Mouse (Mus musculus): ENCODE results near the gene Hmgcr. TPM values are rescaled to one million over a fixed set of nuclear protein-coding genes. Genes with fewer than 3 reads are reported as not detected.

The Hmgcr gene
- polyA plus RNA-seq (2012; rRNA removed), result 24.5 and 29.4 TPM in 2 replicates

DNA sequence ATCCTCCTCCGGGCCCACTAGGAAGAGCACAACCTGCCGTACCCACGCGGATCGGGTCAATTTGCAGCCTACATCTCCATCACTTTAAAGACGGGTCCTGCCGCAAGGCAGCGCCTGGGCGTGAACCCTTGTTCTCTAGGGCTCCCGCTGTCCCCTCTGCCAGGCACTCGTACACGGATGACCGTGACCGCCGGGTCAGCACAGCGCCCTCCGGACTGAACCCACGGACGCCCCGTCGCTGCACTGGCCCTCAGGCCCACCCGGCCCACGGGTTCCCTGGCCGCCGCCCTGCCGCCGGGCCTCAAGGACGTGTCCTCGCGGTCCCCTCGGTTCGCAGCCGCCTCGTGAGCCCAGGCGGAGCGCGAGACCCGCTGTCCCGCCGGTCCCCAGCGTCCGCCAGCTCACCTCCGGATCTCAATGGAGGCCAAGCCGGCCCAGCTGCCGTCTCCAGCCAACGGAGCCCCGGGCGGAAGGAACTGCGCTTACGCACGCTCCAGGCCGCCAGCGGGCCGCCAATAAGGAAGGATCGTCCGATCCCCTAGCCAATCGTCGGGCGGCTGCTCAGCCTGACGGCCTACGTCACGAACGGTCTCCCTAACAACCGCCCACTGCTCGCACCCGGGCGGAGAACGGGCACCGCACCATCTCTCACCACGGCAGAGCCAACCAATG lies at the start of gene Hmgcr:
Gene Hmgcr (minus strand): TSS at position 531 of the 672 bp plus-strand sequence.
- under 1% methylated on average over 70 of the region's 70 CpGs for WGBS
- Histone ChIP-seq H3K27me3 (ENCODE audit: control insufficient read depth, insufficient read depth, low read length) (no peaks in the 10 kb centered on the region), H3K36me3 (ENCODE audit: control insufficient read depth, insufficient read depth, low read length) (peaks cover 6% of the 10 kb centered on the region), H3K27ac (ENCODE audit: control insufficient read depth, insufficient read depth, low read length) (peak within 1 kb of the TSS; percentile 33; the same call in 1 of the 2 replicates), H3K4me1 (replicated peaks; ENCODE audit: control insufficient read depth, insufficient read depth, low read length) (peaks cover 3% of the 10 kb centered on the region), H3K4me3 (ENCODE audit: control insufficient read depth, insufficient read depth, low read length) (peak within 1 kb of the TSS; percentile 92)
- 0 out of 2 replicates have a peak, but pooled peaks have one; percentile 51 for TF ChIP-seq CTCF (IDR thresholded peaks at IDR 0.05; ENCODE audit: borderline replicate concordance, control insufficient read depth, extremely low read depth, insufficient read depth, low read length, poor library complexity)
- peak; percentile 88 for TF ChIP-seq POLR2A (IDR thresholded peaks at IDR 0.05; ENCODE audit: control insufficient read depth, extremely low read depth, insufficient read depth, low read length, poor library complexity)
- peak; percentile 96 for DNase-seq

DNA sequence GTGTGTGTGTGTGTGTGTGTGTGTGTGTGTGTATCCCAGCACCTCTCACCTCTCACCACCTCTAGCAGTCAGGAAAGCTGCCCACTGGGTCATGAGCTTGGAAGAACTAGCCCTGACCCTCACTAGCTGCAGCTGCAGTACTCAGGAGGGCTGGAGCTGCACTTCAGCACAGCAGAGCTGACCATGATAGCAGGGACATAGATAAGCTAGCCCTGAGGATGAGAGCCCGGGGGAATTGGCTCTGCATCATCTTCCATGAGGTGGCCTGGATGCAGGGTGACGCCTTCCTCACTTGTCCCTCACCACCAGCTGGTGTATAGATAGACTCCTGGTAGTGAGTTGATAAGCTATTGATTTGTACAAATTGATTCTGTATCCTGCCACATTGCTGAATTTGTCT lies 49.3 kb upstream of the Hmgcr start:
- H3K4me3 ChIP-seq (ENCODE audit: control insufficient read depth, insufficient read depth, low read length), result no peak overlapping the region
- TF ChIP-seq POLR2A (IDR thresholded peaks at IDR 0.05; ENCODE audit: control insufficient read depth, extremely low read depth, insufficient read depth, low read length, poor library complexity), result no peak
- no peak for TF ChIP-seq CTCF (IDR thresholded peaks at IDR 0.05; ENCODE audit: borderline replicate concordance, control insufficient read depth, extremely low read depth, insufficient read depth, low read length, poor library complexity)
- DNase-seq, result no peak
- 100% methylated on average over 2 of the region's 2 CpGs for WGBS
- no peaks in the 10 kb centered on the region for H3K36me3 ChIP-seq (ENCODE audit: control insufficient read depth, insufficient read depth, low read length)
- no peak overlapping the region for H3K27ac ChIP-seq (ENCODE audit: control insufficient read depth, insufficient read depth, low read length)
- H3K27me3 ChIP-seq (ENCODE audit: control insufficient read depth, insufficient read depth, low read length), result no peaks in the 10 kb centered on the region
- no peaks in the 10 kb centered on the region for H3K4me1 ChIP-seq (replicated peaks; ENCODE audit: control insufficient read depth, insufficient read depth, low read length)

DNA sequence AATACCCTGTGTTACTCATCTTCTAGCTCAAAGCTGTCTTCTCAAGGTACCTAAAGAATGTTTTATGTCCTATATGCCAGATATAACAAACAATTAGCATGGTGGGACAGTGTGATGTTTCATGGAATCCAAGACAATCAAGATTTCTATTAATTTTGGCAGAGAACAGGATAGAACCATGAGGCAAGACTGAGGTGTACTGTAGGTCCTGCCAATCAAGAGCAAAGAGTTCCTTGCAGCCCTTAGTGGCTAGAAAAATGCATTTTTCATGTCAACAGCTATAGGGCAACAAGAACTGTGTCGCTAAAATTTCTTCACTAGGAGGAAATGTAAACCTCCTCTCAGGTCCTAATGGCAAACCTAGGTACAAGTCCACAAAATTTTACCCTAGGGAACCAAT lies 47.1 kb upstream of the Hmgcr start:
- no peak overlapping the region for H3K27ac ChIP-seq (ENCODE audit: control insufficient read depth, insufficient read depth, low read length)
- TF ChIP-seq POLR2A (IDR thresholded peaks at IDR 0.05; ENCODE audit: control insufficient read depth, extremely low read depth, insufficient read depth, low read length, poor library complexity), result no peak
- TF ChIP-seq CTCF (IDR thresholded peaks at IDR 0.05; ENCODE audit: borderline replicate concordance, control insufficient read depth, extremely low read depth, insufficient read depth, low read length, poor library complexity), result no peak
- no peak overlapping the region for H3K4me3 ChIP-seq (ENCODE audit: control insufficient read depth, insufficient read depth, low read length)
- WGBS, result 62% methylated on average over 1 of the region's 1 CpGs
- H3K4me1 ChIP-seq (replicated peaks; ENCODE audit: control insufficient read depth, insufficient read depth, low read length), result no peaks in the 10 kb centered on the region
- no peaks in the 10 kb centered on the region for H3K36me3 ChIP-seq (ENCODE audit: control insufficient read depth, insufficient read depth, low read length)
- H3K27me3 ChIP-seq (ENCODE audit: control insufficient read depth, insufficient read depth, low read length), result no peaks in the 10 kb centered on the region
- no peak for DNase-seq

DNA sequence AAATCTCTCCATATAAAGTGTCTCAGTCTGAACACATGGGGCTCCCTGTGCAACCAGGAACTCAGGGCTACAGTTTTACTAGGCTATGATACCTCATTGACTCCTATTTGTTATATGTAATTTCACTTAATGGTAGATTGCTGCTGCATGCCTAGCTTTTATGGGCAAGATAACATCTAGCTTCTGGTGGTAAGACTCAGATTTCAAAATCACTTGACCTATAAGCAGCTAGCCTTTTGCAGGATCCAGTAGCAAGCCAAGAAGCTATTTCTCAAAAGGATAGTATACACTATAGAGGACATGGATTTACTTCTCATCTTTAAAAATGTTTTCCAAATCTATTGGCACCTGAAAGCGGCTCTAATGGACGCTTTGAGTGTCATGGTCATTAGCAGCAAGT lies 45.6 kb upstream of the Hmgcr start:
- Histone ChIP-seq H3K36me3 (ENCODE audit: control insufficient read depth, insufficient read depth, low read length) (no peaks in the 10 kb centered on the region), H3K27ac (ENCODE audit: control insufficient read depth, insufficient read depth, low read length) (no peak overlapping the region), H3K27me3 (ENCODE audit: control insufficient read depth, insufficient read depth, low read length) (no peaks in the 10 kb centered on the region), H3K4me3 (ENCODE audit: control insufficient read depth, insufficient read depth, low read length) (no peak overlapping the region), H3K4me1 (replicated peaks; ENCODE audit: control insufficient read depth, insufficient read depth, low read length) (no peaks in the 10 kb centered on the region)
- 93% methylated on average over 2 of the region's 2 CpGs for WGBS
- DNase-seq, result no peak
- TF ChIP-seq CTCF (IDR thresholded peaks at IDR 0.05; ENCODE audit: borderline replicate concordance, control insufficient read depth, extremely low read depth, insufficient read depth, low read length, poor library complexity) (no peak), POLR2A (IDR thresholded peaks at IDR 0.05; ENCODE audit: control insufficient read depth, extremely low read depth, insufficient read depth, low read length, poor library complexity) (no peak)

DNA sequence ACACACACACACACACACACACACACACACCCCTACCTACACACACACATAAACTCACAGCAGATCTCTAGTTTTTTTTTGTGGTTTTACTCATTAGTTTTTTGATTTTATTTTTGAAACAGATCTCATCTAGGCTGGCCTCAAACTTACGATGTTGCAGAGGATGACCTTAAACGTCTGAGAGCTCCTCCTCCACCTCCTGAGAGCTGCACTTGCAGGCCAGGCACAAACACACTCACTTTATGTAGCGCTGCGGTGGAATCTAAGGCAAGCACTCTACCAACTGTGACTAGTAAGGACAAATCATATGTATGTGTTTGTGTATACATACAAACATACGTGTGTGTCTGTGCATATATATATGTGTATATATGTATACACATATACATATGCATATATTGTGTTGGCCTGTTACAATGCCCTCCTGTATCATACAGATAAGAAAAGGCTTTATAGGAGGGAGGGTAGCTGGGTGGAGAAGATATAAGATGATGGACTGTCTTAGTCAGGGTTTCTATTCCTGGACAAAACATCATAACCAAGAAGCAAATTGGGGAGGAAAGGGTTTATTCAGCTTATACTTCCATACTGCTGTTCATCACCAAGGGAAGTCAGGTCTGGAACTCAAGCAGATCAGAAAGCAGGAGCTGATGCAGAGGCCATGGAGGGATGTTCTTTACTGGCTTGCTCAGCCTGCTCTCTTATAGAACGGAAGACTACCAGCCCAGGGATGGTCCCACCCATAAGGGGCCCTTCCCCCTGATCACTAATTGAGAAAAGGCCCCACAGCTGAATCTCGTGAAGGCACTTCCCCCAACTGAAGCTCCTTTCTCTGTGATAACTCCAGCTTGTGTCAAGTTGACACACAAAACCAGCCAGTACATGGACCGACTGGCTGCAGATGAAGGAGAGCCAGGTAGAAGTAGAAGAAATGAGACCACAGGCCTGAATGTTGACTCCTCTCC lies 38.8 kb upstream of the Hmgcr start:
- WGBS, result 86% methylated on average over 8 of the region's 8 CpGs
- TF ChIP-seq CTCF (IDR thresholded peaks at IDR 0.05; ENCODE audit: borderline replicate concordance, control insufficient read depth, extremely low read depth, insufficient read depth, low read length, poor library complexity), result no peak
- TF ChIP-seq POLR2A (IDR thresholded peaks at IDR 0.05; ENCODE audit: control insufficient read depth, extremely low read depth, insufficient read depth, low read length, poor library complexity), result no peak
- Histone ChIP-seq H3K27ac (ENCODE audit: control insufficient read depth, insufficient read depth, low read length) (no peak overlapping the region), H3K27me3 (ENCODE audit: control insufficient read depth, insufficient read depth, low read length) (no peaks in the 10 kb centered on the region), H3K36me3 (ENCODE audit: control insufficient read depth, insufficient read depth, low read length) (no peaks in the 10 kb centered on the region), H3K4me1 (replicated peaks; ENCODE audit: control insufficient read depth, insufficient read depth, low read length) (no peaks in the 10 kb centered on the region), H3K4me3 (ENCODE audit: control insufficient read depth, insufficient read depth, low read length) (no peak overlapping the region)
- no peak for DNase-seq

DNA sequence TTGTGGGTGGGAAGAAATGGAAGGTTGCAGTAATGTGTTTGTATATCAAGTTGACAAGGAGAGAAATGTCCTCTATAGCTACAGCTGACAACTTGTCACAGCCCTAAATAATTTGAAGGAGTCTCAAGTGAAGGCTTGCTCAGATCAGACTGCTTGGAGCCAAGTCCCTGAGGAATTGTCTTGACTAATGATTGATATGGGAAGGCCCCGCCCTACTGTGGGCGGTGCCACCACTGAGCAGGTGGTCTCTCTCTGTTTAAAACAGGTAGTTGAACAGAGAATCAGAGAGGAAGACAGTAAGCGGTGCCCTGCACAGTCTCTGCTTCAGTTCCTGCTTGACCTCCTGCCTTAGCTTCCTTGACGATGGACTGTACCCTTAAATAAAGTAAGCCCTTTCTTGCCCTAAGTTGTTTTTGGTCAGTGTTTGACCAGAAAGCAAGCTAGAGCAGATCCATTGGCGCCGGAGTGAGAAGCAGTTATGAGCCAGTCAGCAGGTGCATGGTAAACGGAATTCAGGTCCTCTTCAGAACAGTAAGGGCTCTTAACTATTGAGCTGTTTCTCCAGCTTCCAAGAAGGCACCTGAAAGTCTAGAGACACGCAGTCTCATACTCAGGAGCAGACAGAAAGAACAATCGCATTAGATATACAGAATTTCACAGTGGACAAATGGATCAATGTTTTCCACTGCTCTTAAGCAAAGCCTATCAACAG lies 32.0 kb upstream of the Hmgcr start:
- Histone ChIP-seq H3K27ac (ENCODE audit: control insufficient read depth, insufficient read depth, low read length) (no peak overlapping the region), H3K4me3 (ENCODE audit: control insufficient read depth, insufficient read depth, low read length) (no peak overlapping the region), H3K36me3 (ENCODE audit: control insufficient read depth, insufficient read depth, low read length) (no peaks in the 10 kb centered on the region), H3K27me3 (ENCODE audit: control insufficient read depth, insufficient read depth, low read length) (no peaks in the 10 kb centered on the region), H3K4me1 (replicated peaks; ENCODE audit: control insufficient read depth, insufficient read depth, low read length) (peaks cover 4% of the 10 kb centered on the region)
- TF ChIP-seq CTCF (IDR thresholded peaks at IDR 0.05; ENCODE audit: borderline replicate concordance, control insufficient read depth, extremely low read depth, insufficient read depth, low read length, poor library complexity) (no peak), POLR2A (IDR thresholded peaks at IDR 0.05; ENCODE audit: control insufficient read depth, extremely low read depth, insufficient read depth, low read length, poor library complexity) (no peak)
- 93% methylated on average over 9 of the region's 9 CpGs for WGBS
- no peak for DNase-seq
